Mouse (Mus musculus) spleen, adult 2 months (tissue): ENCODE data around the gene Cdc20. TPM values are rescaled to one million over a fixed set of nuclear protein-coding genes. Genes with fewer than 3 reads are reported as not detected.

Experiments used
- DNase-seq, 2 experiments: peaks; one replicate each; pipeline versions ENCODE4 v3.0.0 to v3.0.0-alpha.2; 2012 to 2021; ENCODE audit warnings: low spot score in 2 of 2, low read depth in 1 of 2
- H3K27ac ChIP-seq: fragments of 200-500 bp; 2 replicates; pipeline ENCODE4 v1.5.1; 2012; ENCODE audit warnings: low read length, inconsistent platforms; ENCODE audit not compliant: insufficient read depth
- H3K27me3 ChIP-seq: fragments of 200-500 bp; 2 replicates; pipeline ENCODE4 v1.6.1; 2012; ENCODE audit warnings: mild to moderate bottlenecking, moderate library complexity, low read length, inconsistent platforms; ENCODE audit not compliant: control insufficient read depth, insufficient read depth
- H3K36me3 ChIP-seq: fragments of 200-500 bp; 2 replicates; pipeline ENCODE4 v1.6.1; 2012; ENCODE audit warnings: mild to moderate bottlenecking, low read length, inconsistent platforms; ENCODE audit not compliant: control insufficient read depth, insufficient read depth
- H3K4me1 ChIP-seq: fragments of 200-500 bp; 2 replicates; pipeline ENCODE4 v1.6.1; 2011; ENCODE audit warnings: inconsistent platforms; ENCODE audit not compliant: control insufficient read depth, insufficient read depth, insufficient read length
- H3K4me3 ChIP-seq: fragments of 200-500 bp; 2 replicates; pipeline ENCODE4 v1.5.1; 2011; ENCODE audit warnings: mild to moderate bottlenecking, inconsistent platforms; ENCODE audit not compliant: insufficient read depth, insufficient read length; ENCODE audit errors: extremely low read depth
- CTCF ChIP-seq: fragments of 200-500 bp; IDR thresholded peaks from 2 replicates; pipeline ENCODE4 v1.5.1; 2011; ENCODE audit warnings: mild to moderate bottlenecking, inconsistent platforms; ENCODE audit not compliant: insufficient read depth, insufficient read length, insufficient replicate concordance; ENCODE audit errors: extremely low read depth
- POLR2A ChIP-seq: fragments of 200-500 bp; IDR thresholded peaks from 2 replicates; pipeline ENCODE4 v1.6.1; 2011; ENCODE audit warnings: low read depth, low read length, inconsistent platforms
- WGBS: fragments of 180-500 bp; shearing (Covaris S2); methylation state at CpG from one replicate; pipeline ENCODE4 v1.1.7; 2018; 5-methylcytosine and 5-hydroxymethylcytosine counted together
- polyA plus RNA-seq: library from polyadenylated mRNA; depleted of rRNA; stranded (reverse); fragments of >200 nt; gene quantifications from 2 replicates; pipeline ENCODE4 v1.2.3, GENCODE M21; 2012

The Cdc20 gene
- polyA plus RNA-seq, 1 experiment: 24.0 TPM

- Histone ChIP-seq H3K27ac (no peak within 1 kb of the TSS), H3K4me3 (no peak within 1 kb of the TSS), H3K4me1 (no peaks in the 10 kb centered on the region), H3K36me3 (no peaks in the 10 kb centered on the region), H3K27me3 (no peaks in the 10 kb centered on the region)
- DNase-seq: no peak
- WGBS: 36% methylated on average over 9 of the region's 9 CpGs
- no peak for TF ChIP-seq POLR2A
- no peak for TF ChIP-seq CTCF
Observed at GRCm38 (mm10) chr4:118457345-118457975, 20.3 kb upstream of the Cdc20 start, which contains the start of gene Mpl. Gene Mpl, minus strand, starts transcription at chr4:118457513.

- Histone ChIP-seq H3K36me3 (no peaks in the 10 kb centered on the region), H3K4me1 (no peaks in the 10 kb centered on the region; the same call in 1 of the 2 replicates), H3K27me3 (no peaks in the 10 kb centered on the region), H3K4me3 (no peak overlapping the region), H3K27ac (no peak overlapping the region)
- TF ChIP-seq CTCF: no peak
- TF ChIP-seq POLR2A: no peak
- no peak for DNase-seq
- 85% methylated on average over 24 of the region's 24 CpGs for WGBS
Observed at GRCm38 (mm10) chr4:118446415-118447153, 9.4 kb upstream of the Cdc20 start.

GRCm38 (mm10) chr4:118445781-118446414 is 8.7 kb upstream of the Cdc20 start:
- Histone ChIP-seq H3K36me3 (no peaks in the 10 kb centered on the region), H3K27ac (no peak overlapping the region), H3K4me3 (no peak overlapping the region), H3K4me1 (no peaks in the 10 kb centered on the region; the same call in 1 of the 2 replicates), H3K27me3 (no peaks in the 10 kb centered on the region)
- WGBS: 86% methylated on average over 18 of the region's 18 CpGs
- TF ChIP-seq CTCF: no peak
- no peak for TF ChIP-seq POLR2A
- DNase-seq: no peak

GRCm38 (mm10) chr4:118445088-118445487 is 7.9 kb upstream of the Cdc20 start:
- H3K4me1 ChIP-seq: no peaks in the 10 kb centered on the region; the same call in 1 of the 2 replicates
- H3K4me3 ChIP-seq: no peak overlapping the region
- H3K27ac ChIP-seq: no peak overlapping the region
- TF ChIP-seq CTCF (no peak), POLR2A (no peak)
- WGBS: 90% methylated on average over 10 of the region's 10 CpGs
- no peak for DNase-seq
- H3K27me3 ChIP-seq: no peaks in the 10 kb centered on the region
- H3K36me3 ChIP-seq: no peaks in the 10 kb centered on the region

- 17% methylated on average over 12 of the region's 12 CpGs for WGBS
- Histone ChIP-seq H3K27me3 (no peaks in the 10 kb centered on the region), H3K4me3 (peak overlapping the region; percentile 86), H3K4me1 (peaks cover 13% of the 10 kb centered on the region; the same call in 1 of the 2 replicates), H3K27ac (peak overlapping the region; percentile 87), H3K36me3 (0 out of 2 replicates have a peak, but pooled peaks cover 2% of the 10 kb centered on the region)
- TF ChIP-seq CTCF: no peak
- TF ChIP-seq POLR2A: no peak
- peak in 1 of 2 experiments; percentile 12 for DNase-seq
Observed at GRCm38 (mm10) chr4:118437829-118438253, 689 bp upstream of the Cdc20 start.

- DNase-seq: no peak
Observed at GRCm38 (mm10) chr4:118432332-118432731, 4.8 kb downstream of the Cdc20 start.

More at GRCm38 (mm10) chr4:118432332-118432731, 4.8 kb downstream of the Cdc20 start:
- H3K36me3 ChIP-seq: peaks cover 16% of the 10 kb centered on the region
- H3K27me3 ChIP-seq: no peaks in the 10 kb centered on the region
- peaks cover 18% of the 10 kb centered on the region; the same call in 1 of the 2 replicates for H3K4me1 ChIP-seq
- no peak overlapping the region for H3K4me3 ChIP-seq
- TF ChIP-seq POLR2A: no peak
- TF ChIP-seq CTCF: no peak
- no peak overlapping the region for H3K27ac ChIP-seq
- WGBS: 92% methylated on average over 8 of the region's 8 CpGs
